Mouse (Mus musculus): ENCODE measurements around the gene Mrpl58. TPM values are rescaled to one million over a fixed set of nuclear protein-coding genes. Genes with fewer than 3 reads are reported as not detected.

The Mrpl58 gene
- polyA plus RNA-seq, 1 experiment: 129 TPM

DNA sequence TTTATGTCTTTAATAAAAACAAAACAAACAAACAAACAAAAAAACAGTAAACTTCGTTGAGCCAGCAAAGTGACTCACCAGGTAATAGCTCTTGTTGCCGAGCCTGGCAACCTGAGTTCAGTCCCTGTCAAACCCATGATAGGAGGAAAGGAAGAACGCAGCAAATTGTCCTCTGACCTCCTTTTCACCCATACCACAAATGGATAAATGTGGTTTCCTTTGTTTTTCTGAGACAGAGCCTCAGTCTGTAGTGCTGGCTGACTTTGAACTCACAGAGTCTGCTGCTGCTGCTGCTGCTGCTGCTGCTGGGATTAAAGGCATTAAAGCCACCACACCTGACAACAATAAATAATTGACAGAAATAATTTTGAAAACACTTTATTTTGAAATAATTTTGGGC lies 19.5 kb downstream of the Mrpl58 start:
- DNase-seq (ENCODE audit: extremely low spot score in 1 of 2, low spot score in 1 of 2): no peak

GRCm38 (mm10) chr11:115424666-115425065 lies 21.1 kb downstream of the Mrpl58 start:
- no peak for DNase-seq (ENCODE audit: extremely low spot score in 1 of 2, low spot score in 1 of 2)

GRCm38 (mm10) chr11:115425671-115426070 lies 22.1 kb downstream of the Mrpl58 start:
- no peak for DNase-seq (ENCODE audit: extremely low spot score in 1 of 2, low spot score in 1 of 2)

GRCm38 (mm10) chr11:115427482-115428331 lies 24.2 kb downstream of the Mrpl58 start:
- peak; percentile 70 to 88 for DNase-seq (ENCODE audit: extremely low spot score in 1 of 2, low spot score in 1 of 2)

- DNase-seq (ENCODE audit: extremely low spot score in 1 of 2, low spot score in 1 of 2): peak in 1 of 2 experiments; percentile 59
These were observed 25.8 kb downstream of the Mrpl58 start for GRCm38 (mm10) chr11:115429307-115429706.

DNA sequence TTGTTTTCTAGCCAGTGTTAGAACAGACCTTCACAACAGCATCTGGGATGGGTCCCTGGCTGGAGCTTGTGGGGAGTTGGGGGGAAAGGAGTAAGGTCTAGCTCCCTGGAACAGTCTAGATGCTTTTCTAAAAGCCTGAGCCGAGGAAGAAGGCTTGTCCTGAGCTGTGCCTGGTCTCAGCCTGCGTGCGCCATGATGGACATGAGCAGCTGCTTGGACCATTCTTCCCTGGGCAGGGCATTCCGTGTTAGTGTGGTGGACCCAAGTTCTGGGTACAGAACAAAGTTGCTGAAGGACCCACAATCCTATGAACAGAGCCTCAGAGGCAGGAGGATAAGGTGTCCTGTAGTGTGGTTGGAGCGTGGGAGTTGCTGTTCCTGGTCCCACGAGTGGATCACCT lies 27.0 kb downstream of the Mrpl58 start:
- no peak for DNase-seq (ENCODE audit: extremely low spot score in 1 of 2, low spot score in 1 of 2)

- no peak for DNase-seq (ENCODE audit: extremely low spot score in 1 of 2, low spot score in 1 of 2)
These were observed 29.3 kb downstream of the Mrpl58 start for GRCm38 (mm10) chr11:115432814-115433213.

GRCm38 (mm10) chr11:115433342-115433741 lies 29.8 kb downstream of the Mrpl58 start:
- DNase-seq (ENCODE audit: extremely low spot score in 1 of 2, low spot score in 1 of 2): no peak

- no peak for DNase-seq (ENCODE audit: extremely low spot score in 1 of 2, low spot score in 1 of 2)
These were observed 32.2 kb downstream of the Mrpl58 start for GRCm38 (mm10) chr11:115435596-115436337.

- peak in 1 of 2 experiments; percentile 42 for DNase-seq (ENCODE audit: extremely low spot score in 1 of 2, low spot score in 1 of 2)
These were observed 34.1 kb downstream of the Mrpl58 start for GRCm38 (mm10) chr11:115437571-115438122.

GRCm38 (mm10) chr11:115439326-115439725 lies 35.8 kb downstream of the Mrpl58 start:
- DNase-seq (ENCODE audit: extremely low spot score in 1 of 2, low spot score in 1 of 2): no peak

DNA sequence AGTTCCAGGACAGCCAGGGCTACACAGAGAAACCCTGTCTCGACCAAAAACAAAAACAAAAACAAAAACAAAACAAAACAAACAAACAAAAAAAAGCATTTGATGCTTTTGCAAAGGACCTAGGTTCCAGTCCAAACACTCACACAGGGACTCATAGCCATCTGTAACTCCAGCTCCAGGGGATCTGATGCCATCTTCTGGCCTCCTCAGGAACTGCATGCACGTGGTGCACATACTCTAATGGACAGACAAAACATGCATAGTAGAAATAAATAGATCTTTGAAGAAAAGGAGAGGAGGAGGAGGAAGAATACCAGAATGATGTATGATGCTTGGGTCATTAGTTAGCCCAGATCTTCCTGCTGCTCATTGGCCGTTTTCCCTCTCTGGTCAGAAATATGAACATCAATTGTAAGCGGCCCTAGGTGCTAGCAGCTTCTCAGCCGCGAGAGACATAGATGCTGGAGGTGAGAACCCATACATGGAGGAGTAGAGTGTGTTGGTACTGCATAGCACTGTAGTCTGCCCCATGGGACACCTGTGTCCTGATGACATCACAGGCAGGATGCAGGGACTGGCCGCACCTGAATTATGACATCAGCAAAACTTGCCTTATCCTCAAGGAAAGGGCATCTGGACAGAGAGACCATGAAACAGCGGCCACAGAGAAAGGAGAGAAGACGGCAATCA lies 36.5 kb downstream of the Mrpl58 start, which contains the start of gene Trim80:
TSS of gene Trim80 (plus strand) at position 640 of the 690 bp plus-strand sequence.
- no peak for DNase-seq (ENCODE audit: extremely low spot score in 1 of 2, low spot score in 1 of 2)

- DNase-seq (ENCODE audit: extremely low spot score in 1 of 2, low spot score in 1 of 2): no peak
These were observed 37.9 kb downstream of the Mrpl58 start for GRCm38 (mm10) chr11:115441417-115441816.

- no peak for DNase-seq (ENCODE audit: extremely low spot score in 1 of 2, low spot score in 1 of 2)
These were observed 43.4 kb downstream of the Mrpl58 start for GRCm38 (mm10) chr11:115446906-115447305.

DNA sequence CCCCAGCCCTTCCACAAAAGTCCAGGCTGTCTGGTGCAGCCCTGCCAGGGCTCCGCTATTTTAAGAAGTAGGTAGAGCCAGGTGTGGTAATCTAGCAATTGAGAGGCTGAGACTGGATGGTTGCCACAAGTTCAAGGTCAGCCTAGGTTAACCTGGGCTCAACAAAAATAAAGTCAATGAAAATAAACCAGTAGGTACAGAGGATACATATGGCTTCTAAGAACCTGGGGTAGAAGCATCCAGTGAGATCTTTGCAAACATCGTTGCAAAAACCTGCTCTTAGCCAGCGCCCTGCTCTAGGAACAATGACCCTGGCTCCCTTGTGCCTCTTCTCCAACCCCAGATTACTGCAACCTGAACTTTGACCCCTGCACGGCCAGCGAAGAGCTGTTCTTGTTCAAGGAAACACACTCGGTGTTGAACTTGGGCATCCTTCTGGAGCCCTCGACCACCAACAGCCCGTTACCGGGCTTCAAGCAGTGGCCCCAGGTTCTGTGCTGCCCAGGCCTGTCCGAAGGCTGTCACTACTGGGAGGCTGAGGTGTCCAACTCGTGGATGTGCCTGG lies 43.9 kb downstream of the Mrpl58 start:
- no peak for DNase-seq (ENCODE audit: extremely low spot score in 1 of 2, low spot score in 1 of 2)

DNA sequence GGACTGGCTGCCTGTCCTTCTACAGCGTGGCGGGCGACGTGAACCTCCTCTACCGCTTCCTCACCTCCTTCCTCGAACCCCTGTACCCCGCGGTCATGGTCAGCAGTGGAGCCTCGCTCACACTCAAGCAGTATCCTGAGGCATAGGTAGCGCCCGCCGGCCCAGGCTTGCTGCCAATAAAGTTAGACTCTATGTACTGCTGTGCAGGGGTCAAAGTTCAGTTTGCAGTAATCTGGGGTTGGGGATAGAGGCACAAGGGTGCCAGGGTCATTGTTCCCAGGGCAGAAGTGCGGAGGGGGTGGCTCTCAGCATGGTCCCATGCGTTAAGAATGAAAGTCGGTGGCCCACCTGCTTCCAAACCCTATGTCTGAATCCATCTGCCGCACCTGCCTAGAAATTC lies 44.5 kb downstream of the Mrpl58 start:
- DNase-seq (ENCODE audit: extremely low spot score in 1 of 2, low spot score in 1 of 2): no peak

DNA sequence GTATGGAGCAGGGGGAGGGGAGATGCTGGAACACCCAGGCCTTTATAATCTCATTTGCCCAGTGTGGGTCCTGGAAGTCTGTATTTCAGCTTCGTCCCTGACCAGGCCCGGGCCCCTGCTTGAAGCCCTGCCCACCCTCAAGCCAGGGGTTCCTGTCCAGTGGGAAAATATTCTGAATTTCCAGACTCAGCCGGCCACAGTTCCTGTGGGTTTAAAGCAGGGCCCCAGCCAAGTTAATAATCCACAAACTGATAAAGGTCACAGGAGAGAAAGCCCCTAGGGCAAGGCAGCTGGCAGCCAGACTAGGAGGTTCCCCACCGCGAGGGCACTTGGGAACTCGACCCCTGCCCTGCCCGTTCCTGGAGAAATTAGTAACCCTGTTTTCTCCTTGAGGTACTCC lies 45.4 kb downstream of the Mrpl58 start:
- DNase-seq (ENCODE audit: extremely low spot score in 1 of 2, low spot score in 1 of 2): no peak

GRCm38 (mm10) chr11:115450176-115450575 lies 46.6 kb downstream of the Mrpl58 start:
- DNase-seq (ENCODE audit: extremely low spot score in 1 of 2, low spot score in 1 of 2): no peak

DNA sequence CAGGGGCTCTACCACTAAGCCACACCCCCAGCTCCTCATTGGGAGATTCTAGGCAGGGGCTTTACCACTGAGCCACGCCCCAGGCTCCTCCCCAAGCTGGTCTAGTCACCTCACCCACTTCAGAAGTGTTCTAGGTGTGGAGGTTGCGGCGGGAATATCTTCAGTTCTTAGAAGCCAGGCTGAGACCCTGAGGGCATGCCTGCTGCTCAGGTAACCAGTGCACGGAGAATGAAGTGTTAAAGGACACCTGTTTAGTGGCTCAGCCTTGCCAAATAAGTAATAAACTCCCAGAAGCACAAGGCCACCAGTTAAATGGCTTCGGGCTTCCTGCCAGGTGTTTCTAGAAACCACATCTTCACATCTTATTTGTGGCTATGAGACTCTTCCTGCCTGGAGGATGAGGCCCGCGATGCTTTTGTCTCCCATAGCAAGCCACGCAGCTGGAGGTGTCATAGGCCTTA lies 48.3 kb downstream of the Mrpl58 start:
- no peak for DNase-seq (ENCODE audit: extremely low spot score in 1 of 2, low spot score in 1 of 2)

DNA sequence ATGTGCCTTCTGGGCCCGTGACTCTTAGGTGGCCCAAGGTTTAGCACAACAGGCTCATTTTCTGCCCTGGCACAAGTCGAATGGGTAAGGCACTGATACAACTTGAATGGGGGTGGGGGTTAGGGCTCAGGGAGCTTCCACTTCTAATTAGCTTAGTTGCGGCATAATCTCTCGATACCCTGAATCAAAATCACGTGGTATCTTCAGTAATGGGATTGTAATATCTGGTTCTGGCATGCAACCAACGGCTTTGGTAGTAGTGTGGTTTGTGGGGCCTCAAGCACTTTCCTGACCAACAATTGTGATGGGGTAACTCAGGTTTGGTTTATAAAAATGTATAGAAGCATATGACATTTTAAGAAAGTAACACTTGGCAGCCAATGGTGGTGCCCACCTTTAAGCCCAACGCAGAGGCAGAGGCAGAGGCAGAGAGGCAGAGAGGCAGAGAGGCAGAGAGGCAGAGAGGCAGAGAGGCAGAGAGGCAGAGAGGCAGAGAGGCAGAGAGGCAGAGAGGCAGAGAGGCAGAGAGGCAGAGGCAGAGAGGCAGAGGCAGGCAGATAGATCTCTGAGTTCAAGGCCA lies 48.8 kb downstream of the Mrpl58 start:
- no peak for DNase-seq (ENCODE audit: extremely low spot score in 1 of 2, low spot score in 1 of 2)

All from frontal cortex, adult 2 months (tissue).